Mouse (Mus musculus) limb, embryonic 12.5 days (tissue): ENCODE results near the gene Wwc1. TPM values are rescaled to one million over a fixed set of nuclear protein-coding genes. Genes with fewer than 3 reads are reported as not detected.

Source experiments
- ATAC-seq: fragments of 200-750 bp; cut with Nextera tagmentation; 2 replicates; pipeline ENCODE4 v1.8.0; 2017; ENCODE audit warnings: low read depth, moderate TSS enrichment; ENCODE audit not compliant: insufficient number of reproducible peaks, insufficient read depth, low FRiP score, low TSS enrichment
- H3K27ac ChIP-seq: fragments of 300-500 bp; sonication (generic); 2 replicates; pipeline ENCODE4 v1.5.1; 2016; ENCODE audit warnings: mild to moderate bottlenecking, moderate library complexity
- H3K27me3 ChIP-seq: fragments of 300-500 bp; sonication (generic); 2 replicates; pipeline ENCODE4 v1.6.1; 2016; ENCODE audit warnings: mild to moderate bottlenecking, moderate library complexity
- H3K36me3 ChIP-seq: fragments of 300-500 bp; sonication (generic); 2 replicates; pipeline ENCODE4 v1.6.1; 2016; ENCODE audit warnings: mild to moderate bottlenecking, moderate library complexity
- H3K4me1 ChIP-seq: fragments of 300-500 bp; sonication (generic); replicated peaks from 2 replicates; pipeline ENCODE4 v1.6.1; 2016
- H3K4me2 ChIP-seq: fragments of 300-500 bp; sonication (generic); 2 replicates; pipeline ENCODE4 v1.6.1; 2016; ENCODE audit warnings: mild to moderate bottlenecking, moderate library complexity
- H3K4me3 ChIP-seq: fragments of 300-500 bp; sonication (generic); replicated peaks from 2 replicates; pipeline ENCODE4 v1.5.1; 2016; ENCODE audit warnings: mild to moderate bottlenecking
- H3K9ac ChIP-seq: fragments of 300-500 bp; sonication (generic); replicated peaks from 2 replicates; pipeline ENCODE4 v1.6.1; 2016; ENCODE audit warnings: mild to moderate bottlenecking, moderate library complexity
- H3K9me3 ChIP-seq: fragments of 300-500 bp; sonication (generic); 2 replicates; pipeline ENCODE4 v1.6.1; 2016; ENCODE audit warnings: mild to moderate bottlenecking, moderate library complexity
- WGBS: fragments of 180-500 bp; shearing (Covaris S2); methylation state at CpG from one replicate; pipeline ENCODE4 v1.1.7; 2016; 5-methylcytosine and 5-hydroxymethylcytosine counted together
- polyA plus RNA-seq: library from polyadenylated mRNA; unstranded; fragments of >200 nt; fragmentation: Nextera tagmentation; extraction: Ambion mirVana; gene quantifications from 2 replicates; pipeline ENCODE4 v1.2.1, GENCODE M21; 2016

The Wwc1 gene
- polyA plus RNA-seq, 1 experiment from 2014 or later, result 5.3 TPM

- Histone ChIP-seq H3K27ac (no peak overlapping the region), H3K9ac (no peak overlapping the region), H3K4me2 (no peak overlapping the region), H3K4me3 (no peak overlapping the region), H3K4me1 (no peaks in the 10 kb centered on the region), H3K9me3 (no peaks in the 10 kb centered on the region), H3K27me3 (peaks cover 13% of the 10 kb centered on the region), H3K36me3 (no peaks in the 10 kb centered on the region)
- 24% methylated on average over 6 of the region's 6 CpGs for WGBS
- no peak for ATAC-seq
These were observed 7.9 kb downstream of the Wwc1 start for GRCm38 (mm10) chr11:35972270-35972931.

DNA sequence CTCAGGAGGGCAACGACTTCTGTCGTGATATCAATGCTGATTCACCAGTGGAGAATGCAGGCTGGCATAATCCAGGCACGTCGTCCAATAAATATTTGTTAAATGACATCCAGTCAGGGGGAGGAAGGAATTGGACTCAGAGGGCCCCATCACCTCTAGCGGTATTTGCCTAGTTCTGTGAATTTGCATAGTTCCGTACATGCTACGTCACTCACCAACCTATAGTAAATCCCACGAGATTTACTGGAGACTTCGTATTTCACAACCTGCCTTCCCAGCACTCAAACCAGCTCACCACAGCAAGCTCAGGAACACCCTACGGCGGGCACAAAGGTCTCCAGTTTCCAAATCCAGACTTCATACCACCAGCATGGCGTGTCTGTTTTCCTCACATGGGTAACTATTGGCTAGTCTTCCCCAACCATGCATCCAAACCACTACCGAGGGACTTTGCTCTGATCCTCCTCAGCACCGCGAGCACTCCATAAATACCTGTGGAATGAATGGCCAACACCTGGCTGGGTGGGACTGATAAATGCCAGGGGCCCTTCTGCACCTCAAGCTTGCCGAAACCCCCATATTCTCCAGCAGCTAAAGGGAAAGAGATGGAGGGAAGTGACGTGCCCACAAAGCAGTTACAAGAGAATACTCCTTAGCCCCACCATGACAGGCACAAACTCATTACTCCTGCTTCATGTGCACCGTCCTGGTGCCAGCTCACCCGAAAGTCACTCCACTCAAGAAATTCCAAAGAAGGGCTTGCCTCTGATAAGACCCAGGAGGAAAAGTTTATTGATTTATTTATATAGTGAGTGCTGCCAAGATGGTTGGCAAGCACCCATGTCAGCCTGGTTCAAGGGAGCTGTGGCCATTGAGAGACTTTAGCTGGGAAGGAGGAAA lies 9.3 kb downstream of the Wwc1 start:
- WGBS, result 90% methylated on average over 19 of the region's 19 CpGs
- Histone ChIP-seq H3K27ac (no peak overlapping the region), H3K4me2 (no peak overlapping the region), H3K4me3 (no peak overlapping the region), H3K36me3 (no peaks in the 10 kb centered on the region), H3K9ac (no peak overlapping the region), H3K9me3 (no peaks in the 10 kb centered on the region), H3K27me3 (peaks cover 7% of the 10 kb centered on the region), H3K4me1 (no peaks in the 10 kb centered on the region)
- no peak for ATAC-seq

GRCm38 (mm10) chr11:35968291-35968690 lies 12.0 kb downstream of the Wwc1 start:
- 93% methylated on average over 10 of the region's 10 CpGs for WGBS
- ATAC-seq, result no peak
- Histone ChIP-seq H3K27me3 (peaks cover 7% of the 10 kb centered on the region), H3K4me2 (no peak overlapping the region), H3K9me3 (no peaks in the 10 kb centered on the region), H3K4me3 (no peak overlapping the region), H3K9ac (no peak overlapping the region), H3K4me1 (peaks cover 7% of the 10 kb centered on the region; the same call in 1 of the 2 replicates), H3K27ac (no peak overlapping the region), H3K36me3 (no peaks in the 10 kb centered on the region)

- H3K9me3 ChIP-seq, result no peaks in the 10 kb centered on the region
- no peaks in the 10 kb centered on the region for H3K36me3 ChIP-seq
- no peak for ATAC-seq
- H3K9ac ChIP-seq, result no peak overlapping the region
- H3K4me1 ChIP-seq, result peaks cover 7% of the 10 kb centered on the region; the same call in 1 of the 2 replicates
- no peak overlapping the region for H3K4me3 ChIP-seq
- 44% methylated on average over 9 of the region's 9 CpGs for WGBS
- no peak overlapping the region for H3K27ac ChIP-seq
- no peaks in the 10 kb centered on the region for H3K27me3 ChIP-seq
- H3K4me2 ChIP-seq, result no peak overlapping the region
These were observed 16.3 kb downstream of the Wwc1 start for GRCm38 (mm10) chr11:35963981-35964549.

- Histone ChIP-seq H3K9me3 (no peaks in the 10 kb centered on the region), H3K27me3 (no peaks in the 10 kb centered on the region), H3K4me3 (no peak overlapping the region), H3K9ac (no peak overlapping the region), H3K4me1 (peaks cover 7% of the 10 kb centered on the region; the same call in 1 of the 2 replicates), H3K4me2 (no peak overlapping the region), H3K27ac (no peak overlapping the region), H3K36me3 (no peaks in the 10 kb centered on the region)
- ATAC-seq, result no peak
- WGBS, result 45% methylated on average over 2 of the region's 2 CpGs
These were observed 16.8 kb downstream of the Wwc1 start for GRCm38 (mm10) chr11:35963554-35963953.

DNA sequence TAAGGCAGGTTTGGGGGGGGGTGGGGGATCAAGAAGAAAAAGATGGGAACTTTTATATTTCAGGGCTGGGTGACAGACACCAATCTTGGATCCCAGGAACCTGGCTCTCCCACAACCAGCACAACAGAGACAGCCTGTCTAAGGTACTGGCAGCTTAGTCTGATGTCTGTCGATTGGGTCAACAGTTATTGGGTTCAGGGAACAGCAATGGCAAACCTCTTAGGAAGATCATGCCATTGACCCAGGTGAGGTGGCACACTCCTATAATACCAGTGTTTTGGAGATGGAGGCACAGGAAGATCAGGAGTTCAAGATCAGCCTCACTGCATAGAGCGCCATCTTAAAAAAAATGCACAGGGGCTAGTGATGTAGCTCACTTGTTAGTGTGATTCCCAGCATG lies 17.9 kb downstream of the Wwc1 start:
- no peaks in the 10 kb centered on the region for H3K36me3 ChIP-seq
- H3K27ac ChIP-seq, result no peak overlapping the region
- H3K9ac ChIP-seq, result no peak overlapping the region
- H3K4me1 ChIP-seq, result peaks cover 7% of the 10 kb centered on the region; the same call in 1 of the 2 replicates
- no peak overlapping the region for H3K4me2 ChIP-seq
- ATAC-seq, result no peak
- WGBS, result 94% methylated on average over 2 of the region's 2 CpGs
- H3K9me3 ChIP-seq, result no peaks in the 10 kb centered on the region
- no peaks in the 10 kb centered on the region for H3K27me3 ChIP-seq
- no peak overlapping the region for H3K4me3 ChIP-seq

- ATAC-seq, result no peak
- H3K4me1 ChIP-seq, result peaks cover 7% of the 10 kb centered on the region; the same call in 1 of the 2 replicates
- H3K27ac ChIP-seq, result no peak overlapping the region
- WGBS, result 95% methylated on average over 3 of the region's 3 CpGs
- H3K9me3 ChIP-seq, result no peaks in the 10 kb centered on the region
- H3K4me2 ChIP-seq, result no peak overlapping the region
- H3K36me3 ChIP-seq, result no peaks in the 10 kb centered on the region
- H3K9ac ChIP-seq, result no peak overlapping the region
- no peaks in the 10 kb centered on the region for H3K27me3 ChIP-seq
- H3K4me3 ChIP-seq, result no peak overlapping the region
These were observed 21.1 kb downstream of the Wwc1 start for GRCm38 (mm10) chr11:35959270-35959669.

GRCm38 (mm10) chr11:35955572-35955971 lies 24.8 kb downstream of the Wwc1 start:
- Histone ChIP-seq H3K4me3 (no peak overlapping the region), H3K27ac (no peak overlapping the region), H3K4me1 (no peaks in the 10 kb centered on the region), H3K9me3 (no peaks in the 10 kb centered on the region), H3K36me3 (no peaks in the 10 kb centered on the region), H3K4me2 (no peak overlapping the region), H3K9ac (no peak overlapping the region), H3K27me3 (no peaks in the 10 kb centered on the region)
- WGBS, result 58% methylated on average over 3 of the region's 3 CpGs
- ATAC-seq, result no peak

DNA sequence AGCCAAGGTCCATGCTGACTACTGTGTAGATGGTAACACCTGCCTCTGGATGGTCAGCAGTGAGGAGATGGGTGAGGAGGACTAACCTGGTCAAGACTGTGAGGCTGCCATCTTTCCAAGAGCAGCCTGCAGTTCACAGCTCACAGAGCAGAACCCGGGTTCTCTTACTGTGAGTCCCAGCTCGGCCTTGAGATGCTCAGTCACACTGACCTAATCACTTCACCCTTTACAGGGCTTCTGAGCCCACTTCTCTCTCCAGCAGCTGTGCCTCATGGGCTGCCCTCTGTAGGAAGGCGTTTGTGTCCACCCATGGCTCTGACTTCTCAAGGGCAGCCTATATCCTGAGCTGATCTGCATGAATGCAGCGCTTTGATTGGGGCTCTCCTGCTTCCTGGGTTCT lies 27.1 kb downstream of the Wwc1 start:
- Histone ChIP-seq H3K36me3 (no peaks in the 10 kb centered on the region), H3K9me3 (no peaks in the 10 kb centered on the region), H3K4me1 (peaks cover 2% of the 10 kb centered on the region; the same call in 1 of the 2 replicates), H3K27me3 (no peaks in the 10 kb centered on the region), H3K4me3 (no peak overlapping the region), H3K27ac (no peak overlapping the region), H3K4me2 (no peak overlapping the region), H3K9ac (no peak overlapping the region)
- ATAC-seq, result no peak
- 88% methylated on average over 4 of the region's 4 CpGs for WGBS

DNA sequence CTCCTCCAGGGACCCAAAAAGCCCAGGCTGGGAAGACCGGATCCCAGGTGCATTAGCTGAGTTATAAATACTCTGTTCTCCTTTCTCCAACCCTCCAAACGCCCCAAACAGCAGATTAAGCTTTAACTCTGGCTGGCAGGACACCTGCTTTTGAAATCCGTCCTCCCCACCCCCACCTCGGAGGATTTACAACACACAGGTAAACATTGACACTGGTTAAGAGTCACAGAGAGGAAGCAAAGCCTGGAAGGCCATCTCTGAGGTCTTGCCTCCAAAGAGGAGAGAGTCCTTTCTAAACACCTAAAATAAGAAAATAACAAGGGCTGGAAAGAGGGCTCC lies 28.6 kb downstream of the Wwc1 start:
- H3K4me2 ChIP-seq, result no peak overlapping the region
- H3K9me3 ChIP-seq, result no peaks in the 10 kb centered on the region
- no peak overlapping the region for H3K27ac ChIP-seq
- H3K36me3 ChIP-seq, result no peaks in the 10 kb centered on the region
- H3K27me3 ChIP-seq, result no peaks in the 10 kb centered on the region
- no peak overlapping the region for H3K4me3 ChIP-seq
- H3K9ac ChIP-seq, result no peak overlapping the region
- 44% methylated on average over 4 of the region's 4 CpGs for WGBS
- ATAC-seq, result no peak
- H3K4me1 ChIP-seq, result peaks cover 3% of the 10 kb centered on the region; the same call in 1 of the 2 replicates

DNA sequence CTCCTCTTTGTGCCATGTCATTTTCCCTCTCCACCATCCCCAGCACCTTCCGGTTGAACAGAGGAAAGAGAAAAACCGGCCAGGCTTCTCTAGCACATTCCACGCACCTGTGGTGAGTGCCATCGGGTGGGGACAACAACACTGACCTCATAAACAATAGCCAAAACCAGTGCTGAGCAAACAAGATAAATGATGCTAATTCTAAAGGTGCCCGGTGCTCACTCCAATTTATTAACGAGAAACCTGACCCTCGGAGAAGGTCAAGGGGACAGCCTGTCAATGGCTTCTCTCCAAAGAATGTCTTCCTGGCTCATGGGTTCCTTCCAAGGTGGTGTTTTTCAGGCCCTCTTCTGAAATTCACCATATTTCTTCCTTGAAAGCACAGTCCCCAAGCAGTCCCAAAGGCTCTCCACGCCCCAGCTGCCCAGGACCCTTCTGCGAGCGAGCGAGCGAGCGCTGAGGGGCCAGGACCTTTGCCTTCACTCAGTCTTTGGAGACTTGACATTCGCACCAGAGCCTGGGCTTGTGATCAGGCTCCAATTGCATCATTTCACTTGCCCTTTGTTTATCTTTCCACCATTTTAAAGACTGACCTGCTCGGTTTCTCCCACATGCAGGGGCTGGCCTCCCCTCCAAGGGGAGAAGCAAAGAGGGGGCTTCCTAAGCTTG lies 29.1 kb downstream of the Wwc1 start:
- 72% methylated on average over 15 of the region's 15 CpGs for WGBS
- no peaks in the 10 kb centered on the region for H3K36me3 ChIP-seq
- no peak for ATAC-seq
- H3K4me3 ChIP-seq, result no peak overlapping the region
- no peak overlapping the region for H3K27ac ChIP-seq
- no peak overlapping the region for H3K4me2 ChIP-seq
- H3K9ac ChIP-seq, result no peak overlapping the region
- H3K4me1 ChIP-seq, result peaks cover 3% of the 10 kb centered on the region; the same call in 1 of the 2 replicates
- no peaks in the 10 kb centered on the region for H3K9me3 ChIP-seq
- no peaks in the 10 kb centered on the region for H3K27me3 ChIP-seq
